Mouse (Mus musculus) c-Kit-positive CD71-negative TER-119-negative erythroid progenitor cells, embryonic 14.5 days (primary cell): ENCODE results near the gene Zpr1.

Experiments used
- DNase-seq: peaks from one replicate; pipeline ENCODE4 v3.0.0-alpha.2; 2013; ENCODE audit warnings: low read depth

The Zpr1 gene

DNA sequence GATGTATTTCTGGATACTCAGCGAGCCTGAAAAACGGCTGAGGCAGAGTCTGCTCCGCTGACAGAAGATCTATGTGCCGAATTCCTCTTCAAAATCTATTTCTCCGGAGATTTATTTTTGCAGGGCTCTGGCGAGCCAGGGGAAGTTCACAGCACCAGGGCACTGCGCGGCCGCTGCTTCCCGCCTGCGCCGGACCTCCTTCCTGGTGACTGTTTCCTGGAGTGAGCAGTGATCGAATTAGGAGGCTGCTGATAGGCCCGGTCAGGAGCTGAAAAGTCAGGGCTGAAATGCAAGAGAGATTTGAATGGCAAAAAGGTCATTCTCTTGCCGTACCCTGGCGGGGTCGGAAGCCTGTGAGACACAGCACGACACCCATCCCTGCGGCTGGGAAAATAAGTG, 56.4 kb downstream of the Zpr1 start:
- DNase-seq, result no peak

DNA sequence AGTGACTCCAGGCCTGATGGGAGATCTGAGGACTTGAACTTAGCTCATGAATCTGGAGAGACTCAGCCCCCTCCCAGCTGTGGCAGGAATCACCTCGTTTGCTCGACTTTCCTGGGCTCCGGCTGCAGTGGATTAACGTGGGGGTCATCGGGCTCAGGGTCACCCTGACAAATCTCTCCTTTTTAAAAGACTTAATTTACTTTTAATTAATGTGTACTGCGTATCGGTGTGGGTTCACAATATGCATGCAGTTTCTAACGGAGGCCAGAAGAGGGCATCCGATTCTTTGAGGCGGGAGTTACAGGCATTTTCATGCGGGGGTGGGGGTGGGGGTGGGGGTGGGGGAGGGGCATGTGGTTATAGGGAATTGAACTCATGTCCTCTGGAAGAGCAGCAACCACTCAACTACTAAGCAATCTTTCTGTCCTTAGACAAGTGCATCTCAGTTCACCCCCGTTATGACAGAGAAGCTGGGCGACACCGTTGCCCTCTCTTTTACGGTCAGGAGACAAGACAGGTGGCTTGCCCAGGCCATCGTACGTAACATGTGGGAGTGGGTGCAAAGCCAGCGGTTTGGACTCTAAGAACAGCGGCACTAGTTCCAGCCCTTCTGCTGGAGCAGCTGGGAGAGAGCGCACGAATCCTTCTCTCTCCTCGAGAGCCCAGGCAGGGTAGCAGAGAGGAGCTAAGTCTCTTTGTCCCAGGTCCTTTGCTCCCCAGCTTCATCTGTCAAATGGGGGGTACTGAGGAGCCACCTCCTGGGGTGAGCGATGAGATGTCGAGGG, 57.1 kb downstream of the Zpr1 start:
- DNase-seq, result no peak

DNA sequence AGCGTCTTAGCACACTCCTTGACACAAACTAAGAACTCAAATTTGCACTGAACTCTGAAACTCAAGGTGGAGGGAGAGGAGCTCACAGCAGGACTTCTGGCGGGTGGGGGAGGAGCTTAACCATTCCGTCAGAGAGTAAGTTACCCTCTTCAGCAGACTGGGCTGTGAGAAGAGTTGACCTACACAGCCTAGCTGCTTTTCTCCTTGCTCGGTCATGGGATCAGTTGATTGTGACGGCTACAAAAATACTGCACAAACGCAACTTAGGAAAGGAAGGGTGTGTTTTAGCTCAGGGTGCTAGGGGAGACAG, 57.7 kb downstream of the Zpr1 start:
- DNase-seq, result no peak

DNA sequence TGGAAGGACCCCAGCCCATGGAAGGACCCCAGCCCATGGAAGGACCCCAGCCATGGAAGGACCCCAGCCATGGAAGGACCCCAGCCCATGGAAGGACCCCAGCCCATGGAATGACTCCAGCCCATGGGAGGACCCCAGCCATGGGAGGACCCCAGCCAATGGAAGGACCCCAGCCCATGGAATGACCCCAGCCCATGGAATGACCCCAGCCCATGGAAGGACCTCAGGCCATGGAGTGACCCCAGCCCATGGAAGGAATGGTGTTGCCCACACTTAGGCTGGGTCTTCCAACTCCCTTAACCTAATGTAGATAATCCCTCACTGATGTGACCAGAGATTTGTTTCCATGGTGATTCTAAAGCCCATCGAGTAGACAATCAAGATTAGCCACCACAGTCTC, 58.4 kb downstream of the Zpr1 start:
- DNase-seq, result no peak
